Mouse (Mus musculus) adrenal gland, adult 2 months (tissue): ENCODE results near the gene Suds3. TPM values are rescaled to one million over a fixed set of nuclear protein-coding genes. Genes with fewer than 3 reads are reported as not detected.

Experiments
- DNase-seq: peaks from one replicate; pipeline ENCODE4 v3.0.0; 2021
- polyA plus RNA-seq: library from polyadenylated mRNA; depleted of rRNA; stranded (reverse); fragments of >200 nt; gene quantifications from 2 replicates; pipeline ENCODE4 v1.2.3, GENCODE M21; 2012
- total RNA-seq, 2 experiments: library from RNA; stranded (reverse); gene quantifications; 2 replicates each; pipeline ENCODE4 v1.2.3; 2021

Gene Suds3
- total and polyA plus RNA-seq, 3 experiments, result 61.5 to 144 (median 106) TPM

DNA sequence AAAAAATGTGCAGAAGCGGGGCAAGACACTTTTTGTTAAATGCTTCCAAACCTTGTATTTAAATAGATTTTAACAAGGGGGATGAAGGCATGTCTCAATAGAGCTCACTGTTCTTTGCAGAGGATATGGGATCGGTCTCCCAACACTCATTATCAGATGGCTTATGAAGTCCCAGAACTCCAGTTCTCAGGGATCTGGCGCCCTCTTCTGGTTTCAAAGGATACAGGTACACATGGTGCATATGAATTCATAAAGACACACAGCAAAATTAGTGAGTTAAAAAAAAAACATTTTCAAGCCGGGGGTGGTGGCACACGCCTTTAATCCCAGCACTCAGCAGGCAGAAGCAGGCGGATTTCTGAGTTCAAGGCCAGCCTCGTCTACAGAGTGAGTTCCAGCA lies 2.6 kb downstream of the Suds3 start:
- DNase-seq, result no peak

DNA sequence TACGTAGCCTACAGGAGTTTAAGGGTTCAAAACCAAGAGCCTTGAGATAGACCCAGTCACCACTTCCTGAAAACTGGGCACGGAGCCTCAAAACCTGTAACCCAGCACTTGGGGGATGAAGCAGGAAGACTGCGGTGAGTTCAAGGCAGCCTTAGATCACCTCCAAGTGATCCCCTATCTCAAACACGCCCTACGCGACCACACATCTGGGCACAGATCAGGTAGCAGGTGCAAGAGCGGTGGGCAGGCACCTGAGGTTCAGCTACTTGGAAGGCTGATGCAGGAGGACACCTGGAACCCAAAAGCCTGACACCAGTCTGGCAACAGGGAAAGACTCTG lies 4.2 kb downstream of the Suds3 start:
- no peak for DNase-seq

DNA sequence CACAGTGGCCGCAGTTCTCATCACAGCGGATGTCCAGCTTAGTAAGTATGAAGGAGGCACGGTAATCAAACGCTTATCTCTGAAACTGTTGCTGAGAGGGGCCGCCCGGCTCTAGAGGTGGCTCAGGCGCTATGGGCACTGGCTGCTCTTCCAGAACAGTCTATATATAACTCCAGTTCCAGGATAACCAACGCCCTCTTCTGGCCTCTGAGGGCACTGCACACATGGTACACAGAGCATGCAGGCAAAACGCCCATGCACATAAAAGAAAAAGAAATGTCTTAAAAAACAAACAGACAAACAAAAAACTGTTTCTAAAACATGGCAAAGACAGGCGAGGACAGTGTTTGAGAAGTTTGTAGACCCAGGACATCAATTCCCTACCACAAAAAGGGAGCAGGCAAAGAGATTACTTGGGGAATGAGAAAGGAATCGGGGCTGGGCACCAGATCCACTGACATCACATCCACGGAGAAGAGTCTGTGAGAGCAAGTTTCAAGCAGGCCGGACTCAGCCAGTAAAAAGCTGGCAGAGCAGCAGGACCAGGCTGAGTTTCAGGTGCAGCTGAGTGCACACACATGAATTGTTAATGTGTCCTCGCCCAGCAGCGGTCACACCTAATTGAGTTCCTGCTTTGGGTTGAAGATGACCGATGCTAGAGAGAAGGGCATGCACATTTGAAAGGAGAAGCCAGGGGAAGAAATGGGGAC lies 4.7 kb downstream of the Suds3 start:
- no peak for DNase-seq

DNA sequence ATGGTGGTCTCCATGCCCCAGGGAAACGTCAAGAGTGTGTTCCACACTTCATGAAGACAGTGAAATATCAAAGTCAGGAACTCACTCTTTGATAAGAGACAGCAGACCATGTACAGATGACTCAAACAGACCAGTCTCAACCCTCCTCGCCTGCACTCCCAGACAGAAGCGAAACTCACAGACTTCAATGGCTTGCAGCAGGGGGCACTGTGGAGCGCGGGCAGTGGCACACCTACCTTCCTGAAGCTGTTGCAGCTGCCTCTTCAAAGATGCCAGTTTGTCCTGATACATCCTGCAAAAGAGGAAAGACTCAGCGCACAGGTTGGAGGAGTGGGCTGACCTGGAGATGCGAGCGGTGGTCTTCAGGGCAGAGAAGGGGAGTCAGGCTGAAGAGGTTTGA lies 6.4 kb downstream of the Suds3 start:
- DNase-seq, result no peak

DNA sequence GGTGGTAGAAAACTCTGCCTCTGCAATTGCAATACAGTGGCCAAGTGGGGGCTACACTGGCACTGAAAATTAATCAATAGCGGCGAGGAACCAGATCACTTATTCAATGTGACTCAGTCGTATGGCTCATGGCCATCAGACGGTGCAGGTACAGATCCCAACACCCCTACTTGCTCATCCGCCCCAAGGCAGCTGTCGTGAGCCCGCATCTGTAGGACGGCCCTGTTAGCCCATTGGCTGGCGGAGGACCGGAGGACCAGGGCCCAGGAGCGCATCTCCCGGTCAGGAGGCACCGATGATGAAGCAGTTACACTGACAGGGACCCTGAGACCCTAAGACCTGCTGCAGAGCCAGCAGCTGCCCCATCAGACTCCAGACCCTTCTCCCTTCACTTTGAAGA lies 7.2 kb downstream of the Suds3 start:
- DNase-seq, result no peak

DNA sequence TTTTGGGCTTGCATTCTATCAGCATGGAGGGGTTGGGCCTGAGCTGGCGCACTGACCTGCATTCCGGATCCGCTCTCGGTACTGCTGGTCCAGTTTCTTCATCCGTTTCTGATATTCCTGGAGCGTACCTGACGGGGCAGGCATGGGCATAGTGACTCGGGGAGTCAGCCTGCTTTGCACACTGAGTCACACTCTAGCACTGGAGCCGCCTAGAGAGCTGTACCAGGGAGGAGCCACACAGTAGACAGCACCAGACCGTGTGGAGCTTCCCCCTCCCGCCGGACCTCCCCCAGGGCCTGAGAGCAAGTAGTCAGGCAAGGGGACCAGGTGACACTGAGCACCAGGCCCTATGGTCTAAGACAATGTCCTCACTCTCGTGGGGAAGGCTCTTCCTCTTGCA lies 7.6 kb downstream of the Suds3 start:
- DNase-seq, result no peak

DNA sequence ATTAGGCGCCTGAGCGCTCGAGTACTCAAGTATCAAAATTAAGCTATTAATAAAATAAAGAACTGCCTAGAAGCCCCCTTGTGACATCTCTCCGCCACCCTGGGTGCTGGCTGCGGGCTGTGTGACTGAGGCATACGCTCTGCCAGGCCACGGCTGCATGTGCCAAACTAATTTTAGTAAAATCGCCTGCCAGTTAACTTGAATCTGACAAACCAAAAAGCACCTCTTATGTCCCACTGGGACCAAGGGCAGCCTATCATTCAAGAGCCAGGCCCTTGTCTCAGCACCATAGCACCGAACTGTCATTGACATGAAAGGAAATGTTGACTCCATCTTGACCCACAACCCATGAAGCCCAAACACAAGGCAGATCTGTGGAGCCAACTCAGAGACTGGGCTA lies 10.2 kb downstream of the Suds3 start:
- no peak for DNase-seq

DNA sequence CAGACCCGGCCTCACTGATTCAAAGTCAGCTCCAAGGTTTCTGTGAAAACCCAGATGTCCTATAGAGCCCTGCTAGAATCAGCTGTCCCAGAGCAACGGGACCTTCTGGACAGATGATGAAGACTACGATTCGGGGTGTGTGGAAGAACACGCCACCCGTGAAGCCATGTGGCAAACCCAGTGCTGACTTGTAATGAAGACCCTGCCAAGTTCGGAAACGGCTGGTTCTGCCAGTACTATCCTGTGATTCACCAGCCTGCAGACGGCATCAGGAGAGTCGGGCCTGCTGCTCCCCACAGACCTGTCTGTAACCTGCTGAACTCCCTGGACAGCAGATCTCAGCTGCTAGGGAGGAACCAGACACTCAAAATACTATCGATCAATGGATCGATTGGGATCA lies 11.6 kb downstream of the Suds3 start:
- no peak for DNase-seq

DNA sequence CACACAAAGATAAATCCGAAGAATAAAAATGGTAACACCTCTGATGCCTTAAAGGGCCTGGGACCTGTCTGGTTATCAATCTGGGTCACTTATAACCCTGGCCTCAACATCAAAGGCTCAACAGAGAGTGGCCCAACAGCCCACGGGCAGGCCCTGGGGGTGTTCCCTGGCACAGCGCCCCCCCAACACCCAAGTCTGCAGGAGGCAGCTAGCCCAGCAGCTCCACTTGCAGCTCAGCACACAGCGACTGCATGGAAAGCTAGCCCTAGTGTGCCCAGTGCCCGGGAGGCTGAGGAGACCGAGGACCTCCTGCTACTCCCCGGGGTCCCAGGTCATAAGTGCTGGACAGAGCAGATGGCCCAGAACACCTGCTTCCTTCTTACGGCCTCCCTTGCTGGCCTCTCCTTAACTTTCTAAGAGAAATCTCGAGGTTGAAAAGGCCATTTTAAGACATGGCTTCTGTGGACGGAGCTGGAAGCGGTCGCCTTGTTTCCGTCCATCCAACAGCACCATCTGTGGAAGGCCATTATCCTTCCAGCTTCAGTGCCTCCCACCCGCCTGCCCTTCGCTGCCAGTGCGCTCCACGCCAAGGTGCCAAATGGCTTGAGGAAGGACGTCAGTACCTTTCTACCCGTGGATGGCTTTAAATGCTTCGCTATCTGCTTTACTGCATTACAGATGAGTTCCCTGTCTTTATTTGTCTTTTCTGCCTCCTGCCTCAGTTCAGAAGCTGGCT lies 12.6 kb downstream of the Suds3 start:
- DNase-seq, result no peak

DNA sequence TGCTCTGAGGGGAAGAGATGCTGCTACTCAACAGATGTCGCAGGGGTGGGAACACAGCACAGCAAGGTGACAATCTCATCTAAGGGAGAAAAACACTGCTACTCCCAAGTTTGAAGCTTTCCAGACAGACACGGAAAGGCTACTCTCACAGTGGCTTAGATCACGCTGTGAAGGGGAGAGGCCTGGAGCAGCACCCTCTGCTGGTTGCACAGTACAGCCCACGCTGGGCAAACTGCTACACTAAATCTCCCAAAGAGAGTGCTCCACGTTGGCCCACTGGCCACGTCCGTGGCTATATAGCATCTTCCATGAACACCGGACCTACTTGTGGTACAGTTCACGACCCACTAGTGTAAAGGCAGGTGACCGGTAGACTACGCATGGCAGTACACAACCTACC lies 16.2 kb downstream of the Suds3 start:
- DNase-seq, result no peak

DNA sequence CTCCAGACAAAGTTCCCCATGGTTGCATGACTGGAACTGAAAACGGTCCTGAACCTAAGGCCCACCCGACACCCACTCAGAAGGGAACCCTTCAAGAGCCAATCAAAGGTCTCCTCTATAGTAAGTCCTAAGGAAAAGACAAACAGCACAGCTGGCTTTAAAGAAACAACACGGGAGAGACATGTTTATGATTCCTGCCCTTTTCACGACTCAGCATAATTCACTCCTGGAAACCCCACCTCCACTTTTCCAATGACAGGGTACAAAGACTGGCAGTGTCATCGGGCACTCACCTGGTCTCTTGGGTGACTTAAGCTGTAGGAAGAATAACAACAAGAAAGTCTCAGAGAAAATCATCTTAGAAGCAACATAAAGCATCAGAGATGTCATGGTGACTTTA lies 16.9 kb downstream of the Suds3 start:
- no peak for DNase-seq

DNA sequence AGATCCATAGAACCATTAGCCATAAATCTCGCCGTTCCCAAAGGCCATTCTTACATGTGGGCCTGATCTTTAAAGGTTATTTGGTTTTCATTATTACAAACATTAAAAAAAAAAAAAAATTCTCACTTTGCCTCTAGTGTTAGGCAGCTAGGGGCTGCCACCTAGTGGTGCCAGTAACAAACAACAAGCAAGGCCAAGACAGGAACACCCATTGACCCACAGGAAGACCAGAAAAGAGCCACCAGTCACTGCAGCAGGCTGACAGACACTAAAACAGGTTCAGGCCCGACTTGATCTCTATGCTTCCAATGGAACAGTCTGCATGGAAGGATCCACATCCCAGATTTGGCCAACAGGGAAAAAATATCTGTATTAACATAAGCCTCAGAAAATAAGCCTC lies 19.2 kb downstream of the Suds3 start:
- DNase-seq, result peak; percentile 46

DNA sequence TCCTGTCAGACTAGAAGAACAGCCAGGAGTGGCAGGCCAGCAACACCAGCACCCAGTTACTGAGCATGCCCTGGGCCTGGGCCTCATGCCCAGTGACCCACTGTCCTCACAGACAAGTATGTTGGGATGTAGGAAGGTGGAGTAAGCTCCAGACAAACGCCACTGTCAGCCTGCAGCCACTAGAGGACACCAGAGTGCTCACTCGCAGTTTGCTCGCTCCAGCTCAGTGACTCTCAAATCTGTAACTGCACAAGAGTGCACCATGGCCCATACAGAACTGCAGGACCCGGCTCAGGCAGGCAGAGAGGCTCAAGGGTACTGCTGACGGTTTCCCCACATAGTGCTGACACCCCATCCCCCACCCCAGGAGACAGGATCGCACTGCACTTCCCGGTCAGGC lies 21.5 kb downstream of the Suds3 start:
- peak; percentile 29 for DNase-seq

DNA sequence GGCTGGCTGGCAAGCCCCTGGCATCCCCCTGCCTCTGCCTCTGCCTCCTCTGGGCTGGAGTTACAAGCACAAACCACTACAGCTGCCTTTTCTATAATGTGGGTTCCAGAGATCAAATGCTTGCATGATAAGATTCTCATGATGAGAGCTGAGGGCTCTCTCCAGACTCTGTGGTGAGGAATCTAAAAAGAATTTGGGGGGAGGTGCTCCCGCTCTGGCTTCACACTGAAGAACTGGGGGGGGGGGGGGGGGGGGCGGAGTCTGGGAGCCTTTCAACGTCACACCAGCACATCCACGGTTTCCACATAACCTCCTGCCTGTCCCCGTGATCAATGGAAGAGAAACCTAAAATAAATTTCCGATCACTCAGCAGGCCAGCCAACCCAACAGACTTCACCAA lies 26.1 kb downstream of the Suds3 start:
- DNase-seq, result no peak

DNA sequence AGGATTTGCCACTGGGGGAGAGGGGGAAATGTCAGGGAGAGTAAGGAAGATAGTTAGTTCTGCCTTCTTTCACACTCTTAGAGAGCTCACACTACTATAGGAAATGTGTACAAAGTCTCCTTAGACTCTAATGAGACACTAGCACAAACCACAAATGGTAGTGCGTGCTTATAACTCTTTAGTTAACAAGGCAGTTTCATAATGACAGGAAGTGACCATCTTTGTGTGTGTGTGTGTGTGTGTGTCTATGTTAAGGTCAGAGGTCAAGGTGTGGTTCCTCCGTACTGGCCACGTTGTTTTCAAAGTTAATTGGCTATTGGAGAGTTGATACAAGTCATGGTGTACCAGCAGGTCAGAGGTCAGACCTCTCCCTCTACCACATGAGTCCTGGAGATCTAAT lies 26.8 kb downstream of the Suds3 start:
- no peak for DNase-seq

DNA sequence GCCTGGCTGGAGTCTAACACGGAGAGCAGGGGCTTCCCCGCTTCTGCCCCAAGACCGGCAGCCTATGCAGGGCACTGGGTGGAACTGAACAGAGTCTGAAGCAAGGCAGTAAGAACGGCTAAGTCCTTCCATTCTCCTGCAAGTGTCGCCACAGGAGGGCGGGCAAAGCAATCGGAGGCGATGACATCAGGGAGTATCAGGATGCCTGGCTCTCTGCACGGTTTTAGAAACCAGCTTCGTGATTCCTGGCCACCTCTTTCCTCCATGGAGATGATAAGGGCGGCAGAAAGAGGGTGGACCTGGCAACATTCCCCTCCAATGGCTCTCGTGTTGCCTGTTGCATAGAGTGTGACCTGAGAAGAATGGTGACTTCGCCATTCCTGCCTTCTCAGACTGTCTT lies 28.2 kb downstream of the Suds3 start:
- DNase-seq, result no peak

DNA sequence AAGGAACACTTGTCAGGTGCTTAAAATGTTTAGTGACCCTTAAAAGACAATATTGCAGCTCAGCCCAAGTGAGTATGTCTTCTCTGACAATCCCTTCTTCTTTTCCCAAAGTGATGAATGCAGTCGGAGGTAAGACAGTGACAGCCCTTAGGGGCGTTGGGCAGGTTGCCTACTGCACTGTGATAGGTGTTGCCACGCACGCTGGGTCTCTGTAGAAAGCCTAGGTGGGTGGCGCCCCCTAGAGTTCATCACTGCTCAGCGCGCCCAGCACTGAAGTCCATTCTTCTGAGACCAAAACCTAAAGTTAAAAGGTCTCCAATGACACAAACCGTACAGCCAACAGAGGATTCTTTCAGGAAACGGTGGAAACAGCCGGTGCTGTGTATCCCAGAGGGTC lies 46.4 kb downstream of the Suds3 start:
- peak; percentile 10 for DNase-seq

DNA sequence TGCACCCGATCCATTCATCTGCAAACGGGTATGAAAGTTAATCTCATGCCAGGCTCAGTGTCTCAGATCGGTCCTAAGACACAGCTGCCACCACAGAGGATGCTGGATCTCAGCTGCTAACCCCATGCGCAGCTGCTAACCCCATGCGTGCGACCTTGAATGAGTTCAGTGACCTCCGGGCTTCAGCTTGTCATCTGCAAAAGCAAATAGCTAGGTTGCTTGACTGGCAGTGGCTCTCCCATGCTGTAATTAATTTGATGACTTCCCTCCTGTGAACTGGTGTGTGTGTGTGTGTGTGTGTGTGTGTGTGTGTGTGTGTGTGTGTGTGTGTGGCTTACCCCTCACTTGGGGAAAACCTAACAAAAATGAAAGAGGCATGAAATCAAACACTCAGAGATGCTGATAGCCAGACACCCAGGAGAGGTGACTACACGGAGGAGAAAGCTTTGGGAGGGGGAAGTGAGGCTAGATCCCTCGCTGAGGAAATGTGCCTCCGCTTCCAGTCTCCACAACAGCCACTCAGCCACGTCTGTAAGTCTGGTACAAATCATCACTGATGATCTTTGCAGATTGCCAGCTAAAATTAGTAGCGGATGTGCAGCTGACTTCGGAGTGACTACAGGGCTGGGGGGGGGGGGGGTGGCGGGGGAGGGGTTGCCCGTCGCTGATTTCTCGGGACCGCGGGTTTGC lies 47.0 kb downstream of the Suds3 start:
- no peak for DNase-seq

DNA sequence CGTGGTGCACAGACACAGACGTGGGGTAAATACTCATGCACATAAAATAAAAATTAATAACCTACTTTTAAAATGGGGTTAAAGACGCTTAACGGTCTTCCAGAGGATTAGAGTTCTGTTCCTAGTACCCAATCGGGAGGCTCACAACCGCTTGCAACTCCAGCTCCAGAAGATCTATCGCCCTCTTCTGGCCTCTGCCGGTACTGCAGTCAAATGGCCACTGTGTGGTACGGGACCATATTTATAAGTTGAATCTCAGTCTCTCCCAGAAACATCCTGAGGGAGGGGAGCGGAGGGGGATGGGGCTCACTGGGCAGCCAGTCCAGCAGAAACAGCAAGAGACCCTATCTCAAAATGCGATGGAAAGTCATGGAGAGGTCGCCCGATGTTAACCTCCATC lies 47.7 kb downstream of the Suds3 start:
- DNase-seq, result no peak

DNA sequence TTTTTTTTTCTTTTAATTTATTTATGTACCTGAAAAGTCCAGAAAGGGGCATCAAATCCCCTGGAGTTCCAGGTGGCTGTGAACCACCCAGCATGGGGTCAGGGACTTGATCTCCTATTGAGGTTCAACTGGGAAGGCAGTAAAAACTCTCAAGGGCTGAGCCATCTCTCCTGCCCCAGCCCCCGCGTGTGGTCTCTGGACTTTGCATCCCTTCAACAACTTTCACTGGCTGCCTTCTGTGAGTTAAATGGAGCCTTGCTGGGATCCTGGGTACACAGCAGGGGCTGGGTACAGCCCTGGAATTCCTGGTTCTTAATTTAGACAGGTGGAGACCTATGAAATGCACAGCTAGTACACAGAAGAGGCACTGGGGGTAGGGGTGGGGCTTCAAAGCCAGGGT lies 54.7 kb downstream of the Suds3 start:
- DNase-seq, result no peak

DNA sequence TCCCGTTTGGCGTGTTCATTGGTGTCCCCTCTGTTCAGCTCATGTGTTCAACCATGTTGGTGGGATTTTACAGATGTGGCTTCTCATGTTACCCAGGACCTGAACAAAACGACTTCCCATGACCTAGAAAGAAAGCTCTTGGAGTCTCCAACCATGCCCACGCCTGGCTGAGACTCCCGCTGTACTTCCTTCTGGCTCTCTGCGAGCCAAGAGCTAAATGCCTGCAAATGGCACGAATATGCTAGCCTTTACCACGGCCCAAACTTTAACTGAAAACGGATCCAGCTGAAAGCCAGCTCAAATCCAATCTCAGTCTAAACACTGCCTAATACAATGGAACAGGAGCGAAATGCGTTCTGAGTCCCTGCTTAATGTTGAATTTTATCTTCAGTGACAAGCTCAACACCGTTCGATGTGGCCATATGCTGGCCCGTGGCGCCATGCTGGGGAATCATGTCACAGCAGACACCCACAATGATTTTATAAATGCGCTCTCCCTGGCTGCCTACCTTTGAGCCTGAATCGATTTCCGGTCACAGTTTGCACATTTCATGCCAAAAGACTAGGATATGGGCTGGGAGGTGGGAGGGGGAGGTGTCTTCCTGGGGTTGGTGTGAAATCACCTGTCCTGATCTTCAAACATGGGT lies 55.3 kb downstream of the Suds3 start:
- no peak for DNase-seq

DNA sequence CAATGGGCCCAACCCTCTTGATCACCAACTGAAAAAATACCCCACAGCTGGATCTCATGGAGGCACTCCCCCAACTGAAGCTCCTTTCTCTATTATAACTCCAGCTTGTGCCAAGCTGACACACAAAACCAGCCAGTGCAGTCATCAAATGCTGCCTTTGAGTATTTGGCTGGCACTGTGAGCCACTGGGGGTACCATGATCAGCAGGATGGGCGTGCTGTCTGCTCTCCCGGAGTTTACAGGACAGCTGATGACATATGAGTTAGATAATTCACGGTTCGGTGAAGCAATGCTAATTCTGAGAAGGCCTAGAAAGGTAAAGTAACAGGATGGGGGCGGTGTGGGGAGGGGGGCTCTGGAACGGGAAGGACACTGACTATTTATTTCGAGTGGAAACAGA lies 66.0 kb downstream of the Suds3 start:
- DNase-seq, result no peak

DNA sequence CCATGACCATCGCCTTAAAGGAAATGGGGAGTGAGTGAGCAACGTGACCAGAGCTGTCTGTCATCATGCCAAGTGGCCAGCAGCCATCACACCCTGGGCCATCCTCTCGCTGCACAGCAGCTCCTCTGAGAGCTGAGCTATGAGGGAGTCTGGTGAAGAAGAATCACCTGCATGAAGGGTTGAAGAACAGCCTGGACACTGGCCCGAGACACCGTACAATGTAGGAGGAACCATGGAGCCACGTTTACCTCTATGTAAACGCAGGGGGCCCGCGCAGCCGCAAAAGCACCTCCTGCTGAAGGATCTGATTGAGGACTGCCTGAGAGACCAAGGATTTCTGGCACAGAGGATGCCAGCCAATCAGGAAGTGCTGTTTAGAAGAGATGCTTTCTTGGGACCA lies 70.8 kb downstream of the Suds3 start:
- no peak for DNase-seq
